Mouse (Mus musculus): ENCODE results near the gene Ppp1r9b. TPM values are rescaled to one million over a fixed set of nuclear protein-coding genes. Genes with fewer than 3 reads are reported as not detected.

Ppp1r9b gene
- polyA plus RNA-seq, 1 experiment from 2014 or later: 16.2 TPM

GRCm38 (mm10) chr11:95026090-95026542, 35.3 kb downstream of the Ppp1r9b start:
- Histone ChIP-seq H3K27me3 (ENCODE audit: control insufficient read depth, insufficient read depth, low read length) (no peaks in the 10 kb centered on the region), H3K9me3 (ENCODE audit: control insufficient read depth, low read length) (no peaks in the 10 kb centered on the region), H3K4me3 (ENCODE audit: low read depth, low read length) (no peak overlapping the region), H3K4me1 (replicated peaks; ENCODE audit: control insufficient read depth, insufficient read depth, low read length) (no peaks in the 10 kb centered on the region), H3K4me2 (replicated peaks; ENCODE audit: low read depth, low read length) (no peak overlapping the region), H3K36me3 (ENCODE audit: control insufficient read depth, insufficient read depth, low read length) (peaks cover 5% of the 10 kb centered on the region; the same call in 1 of the 2 replicates), H3K9ac (ENCODE audit: low read depth, low read length) (no peak overlapping the region), H3K27ac (ENCODE audit: low read depth, low read length) (no peak overlapping the region)
- DNase-seq (ENCODE audit: low spot score) (no peak), ATAC-seq (ENCODE audit: low FRiP score) (no peak)
- WGBS: 80% methylated on average over 6 of the region's 6 CpGs

DNA sequence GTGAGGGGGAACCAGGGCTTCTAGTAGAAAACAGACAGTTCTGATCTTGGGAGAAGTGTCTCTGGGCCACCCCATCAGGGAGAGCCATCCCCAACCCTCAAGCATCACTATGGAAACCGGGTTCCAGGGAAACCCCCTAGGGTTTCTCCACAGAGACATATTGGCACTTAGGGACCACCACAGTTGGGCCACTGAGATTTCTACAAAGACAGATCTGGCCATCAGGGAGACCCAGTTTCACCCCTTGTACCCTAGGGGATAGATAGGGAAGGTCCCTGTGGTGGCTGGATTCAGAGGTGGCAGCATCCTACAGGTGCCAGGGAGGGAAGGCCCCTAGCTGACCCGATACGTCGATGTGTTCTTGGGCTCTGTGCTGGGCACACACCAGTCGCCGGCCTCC, 36.0 kb downstream of the Ppp1r9b start:
- H3K36me3 ChIP-seq (ENCODE audit: control insufficient read depth, insufficient read depth, low read length): peaks cover 1% of the 10 kb centered on the region; the same call in 1 of the 2 replicates
- no peak overlapping the region for H3K27ac ChIP-seq (ENCODE audit: low read depth, low read length)
- H3K4me3 ChIP-seq (ENCODE audit: low read depth, low read length): no peak overlapping the region
- no peak overlapping the region for H3K9ac ChIP-seq (ENCODE audit: low read depth, low read length)
- no peak for DNase-seq (ENCODE audit: low spot score)
- H3K9me3 ChIP-seq (ENCODE audit: control insufficient read depth, low read length): no peaks in the 10 kb centered on the region
- H3K4me2 ChIP-seq (replicated peaks; ENCODE audit: low read depth, low read length): no peak overlapping the region
- no peaks in the 10 kb centered on the region for H3K4me1 ChIP-seq (replicated peaks; ENCODE audit: control insufficient read depth, insufficient read depth, low read length)
- 88% methylated on average over 6 of the region's 6 CpGs for WGBS
- no peaks in the 10 kb centered on the region for H3K27me3 ChIP-seq (ENCODE audit: control insufficient read depth, insufficient read depth, low read length)
- ATAC-seq (ENCODE audit: low FRiP score): no peak

- DNase-seq (ENCODE audit: low spot score): no peak
- ATAC-seq (ENCODE audit: low FRiP score): no peak
- 31% methylated on average over 13 of the region's 13 CpGs for WGBS
- Histone ChIP-seq H3K4me1 (replicated peaks; ENCODE audit: control insufficient read depth, insufficient read depth, low read length) (no peaks in the 10 kb centered on the region), H3K4me3 (ENCODE audit: low read depth, low read length) (no peak overlapping the region), H3K27ac (ENCODE audit: low read depth, low read length) (no peak overlapping the region), H3K9ac (ENCODE audit: low read depth, low read length) (no peak overlapping the region), H3K27me3 (ENCODE audit: control insufficient read depth, insufficient read depth, low read length) (no peaks in the 10 kb centered on the region), H3K9me3 (ENCODE audit: control insufficient read depth, low read length) (no peaks in the 10 kb centered on the region), H3K36me3 (ENCODE audit: control insufficient read depth, insufficient read depth, low read length) (no peaks in the 10 kb centered on the region), H3K4me2 (replicated peaks; ENCODE audit: low read depth, low read length) (no peak overlapping the region)
Measured at GRCm38 (mm10) chr11:95027850-95028470, 37.1 kb downstream of the Ppp1r9b start.

DNA sequence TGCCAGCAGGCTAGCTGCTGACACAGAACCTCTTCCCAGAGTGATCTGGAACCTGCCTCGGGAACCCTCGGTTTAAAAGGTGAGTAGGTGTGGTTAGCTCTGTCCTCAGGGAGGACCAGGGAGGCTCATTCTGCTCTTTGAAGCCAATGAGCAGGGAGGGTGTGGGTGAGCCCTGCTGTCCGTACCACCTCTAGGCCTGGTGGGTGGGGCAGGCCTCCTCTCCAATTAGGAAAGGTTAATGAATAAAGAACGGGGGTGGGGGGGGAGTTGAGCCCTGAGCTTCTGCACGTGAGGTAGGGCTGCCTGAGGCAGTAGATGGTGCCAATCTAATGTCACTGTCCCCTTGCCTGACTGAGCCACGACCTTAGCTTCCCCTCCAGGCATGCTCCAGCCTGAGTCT, 42.1 kb downstream of the Ppp1r9b start:
- H3K4me1 ChIP-seq (replicated peaks; ENCODE audit: control insufficient read depth, insufficient read depth, low read length): no peaks in the 10 kb centered on the region
- 39% methylated on average over 6 of the region's 6 CpGs for WGBS
- H3K9me3 ChIP-seq (ENCODE audit: control insufficient read depth, low read length): no peaks in the 10 kb centered on the region
- no peak overlapping the region for H3K27ac ChIP-seq (ENCODE audit: low read depth, low read length)
- H3K4me2 ChIP-seq (replicated peaks; ENCODE audit: low read depth, low read length): no peak overlapping the region
- DNase-seq (ENCODE audit: low spot score): no peak
- no peak overlapping the region for H3K9ac ChIP-seq (ENCODE audit: low read depth, low read length)
- no peaks in the 10 kb centered on the region for H3K36me3 ChIP-seq (ENCODE audit: control insufficient read depth, insufficient read depth, low read length)
- no peak for ATAC-seq (ENCODE audit: low FRiP score)
- H3K27me3 ChIP-seq (ENCODE audit: control insufficient read depth, insufficient read depth, low read length): no peaks in the 10 kb centered on the region
- no peak overlapping the region for H3K4me3 ChIP-seq (ENCODE audit: low read depth, low read length)

GRCm38 (mm10) chr11:95033617-95034016, 42.8 kb downstream of the Ppp1r9b start:
- no peak for ATAC-seq (ENCODE audit: low FRiP score)

GRCm38 (mm10) chr11:95034902-95035301, 44.1 kb downstream of the Ppp1r9b start:
- Histone ChIP-seq H3K9ac (ENCODE audit: low read depth, low read length) (no peak overlapping the region), H3K27me3 (ENCODE audit: control insufficient read depth, insufficient read depth, low read length) (no peaks in the 10 kb centered on the region), H3K36me3 (ENCODE audit: control insufficient read depth, insufficient read depth, low read length) (no peaks in the 10 kb centered on the region), H3K4me1 (replicated peaks; ENCODE audit: control insufficient read depth, insufficient read depth, low read length) (no peaks in the 10 kb centered on the region), H3K27ac (ENCODE audit: low read depth, low read length) (no peak overlapping the region), H3K4me2 (replicated peaks; ENCODE audit: low read depth, low read length) (no peak overlapping the region), H3K9me3 (ENCODE audit: control insufficient read depth, low read length) (no peaks in the 10 kb centered on the region), H3K4me3 (ENCODE audit: low read depth, low read length) (no peak overlapping the region)
- DNase-seq (ENCODE audit: low spot score) (no peak), ATAC-seq (ENCODE audit: low FRiP score) (no peak)
- 78% methylated on average over 10 of the region's 10 CpGs for WGBS

More at GRCm38 (mm10) chr11:95033617-95034016, 42.8 kb downstream of the Ppp1r9b start:
- H3K27me3 ChIP-seq (ENCODE audit: control insufficient read depth, insufficient read depth, low read length): no peaks in the 10 kb centered on the region
- H3K4me3 ChIP-seq (ENCODE audit: low read depth, low read length): no peak overlapping the region
- DNase-seq (ENCODE audit: low spot score): no peak
- no peaks in the 10 kb centered on the region for H3K9me3 ChIP-seq (ENCODE audit: control insufficient read depth, low read length)
- H3K27ac ChIP-seq (ENCODE audit: low read depth, low read length): no peak overlapping the region
- 64% methylated on average over 14 of the region's 14 CpGs for WGBS
- no peaks in the 10 kb centered on the region for H3K36me3 ChIP-seq (ENCODE audit: control insufficient read depth, insufficient read depth, low read length)
- H3K4me1 ChIP-seq (replicated peaks; ENCODE audit: control insufficient read depth, insufficient read depth, low read length): no peaks in the 10 kb centered on the region
- no peak overlapping the region for H3K9ac ChIP-seq (ENCODE audit: low read depth, low read length)
- no peak overlapping the region for H3K4me2 ChIP-seq (replicated peaks; ENCODE audit: low read depth, low read length)

DNA sequence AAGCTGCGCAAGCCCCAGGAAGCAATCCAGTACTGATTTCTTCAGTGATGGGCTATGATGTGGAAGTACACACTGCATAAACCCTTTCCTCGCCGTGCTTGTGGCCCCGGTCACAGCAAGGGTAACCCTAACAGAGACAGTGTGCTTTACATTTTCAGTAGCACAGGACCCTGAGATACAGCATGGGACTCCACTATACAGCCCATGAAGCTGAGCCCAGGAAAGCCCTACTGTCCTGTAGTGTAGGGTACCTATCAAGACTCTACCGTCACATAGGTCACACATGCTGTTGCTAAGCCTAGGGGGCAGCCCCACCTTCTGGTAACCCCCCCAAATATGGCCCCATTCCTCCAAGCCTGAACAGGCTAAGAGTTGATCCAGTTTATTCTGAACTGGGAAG, 45.7 kb downstream of the Ppp1r9b start:
- WGBS: 97% methylated on average over 5 of the region's 5 CpGs
- ATAC-seq (ENCODE audit: low FRiP score) (no peak), DNase-seq (ENCODE audit: low spot score) (no peak)
- Histone ChIP-seq H3K36me3 (ENCODE audit: control insufficient read depth, insufficient read depth, low read length) (no peaks in the 10 kb centered on the region), H3K27me3 (ENCODE audit: control insufficient read depth, insufficient read depth, low read length) (no peaks in the 10 kb centered on the region), H3K4me1 (replicated peaks; ENCODE audit: control insufficient read depth, insufficient read depth, low read length) (no peaks in the 10 kb centered on the region; the same call in 1 of the 2 replicates), H3K27ac (ENCODE audit: low read depth, low read length) (no peak overlapping the region), H3K9ac (ENCODE audit: low read depth, low read length) (no peak overlapping the region), H3K4me3 (ENCODE audit: low read depth, low read length) (no peak overlapping the region), H3K4me2 (replicated peaks; ENCODE audit: low read depth, low read length) (no peak overlapping the region), H3K9me3 (ENCODE audit: control insufficient read depth, low read length) (no peaks in the 10 kb centered on the region)

GRCm38 (mm10) chr11:95037306-95037705, 46.5 kb downstream of the Ppp1r9b start:
- H3K27ac ChIP-seq (ENCODE audit: low read depth, low read length): no peak overlapping the region

GRCm38 (mm10) chr11:95038156-95038817, 47.5 kb downstream of the Ppp1r9b start:
- Histone ChIP-seq H3K27ac (ENCODE audit: low read depth, low read length) (no peak overlapping the region), H3K36me3 (ENCODE audit: control insufficient read depth, insufficient read depth, low read length) (no peaks in the 10 kb centered on the region), H3K4me2 (replicated peaks; ENCODE audit: low read depth, low read length) (no peak overlapping the region), H3K9ac (ENCODE audit: low read depth, low read length) (no peak overlapping the region), H3K27me3 (ENCODE audit: control insufficient read depth, insufficient read depth, low read length) (no peaks in the 10 kb centered on the region), H3K4me3 (ENCODE audit: low read depth, low read length) (no peak overlapping the region), H3K4me1 (replicated peaks; ENCODE audit: control insufficient read depth, insufficient read depth, low read length) (peaks cover 3% of the 10 kb centered on the region), H3K9me3 (ENCODE audit: control insufficient read depth, low read length) (no peaks in the 10 kb centered on the region)
- ATAC-seq (ENCODE audit: low FRiP score) (no peak), DNase-seq (ENCODE audit: low spot score) (no peak)
- 76% methylated on average over 14 of the region's 14 CpGs for WGBS

More at GRCm38 (mm10) chr11:95037306-95037705, 46.5 kb downstream of the Ppp1r9b start:
- Histone ChIP-seq H3K9me3 (ENCODE audit: control insufficient read depth, low read length) (no peaks in the 10 kb centered on the region), H3K27me3 (ENCODE audit: control insufficient read depth, insufficient read depth, low read length) (no peaks in the 10 kb centered on the region), H3K4me3 (ENCODE audit: low read depth, low read length) (no peak overlapping the region), H3K9ac (ENCODE audit: low read depth, low read length) (no peak overlapping the region), H3K4me2 (replicated peaks; ENCODE audit: low read depth, low read length) (no peak overlapping the region), H3K36me3 (ENCODE audit: control insufficient read depth, insufficient read depth, low read length) (no peaks in the 10 kb centered on the region), H3K4me1 (replicated peaks; ENCODE audit: control insufficient read depth, insufficient read depth, low read length) (peaks cover 3% of the 10 kb centered on the region)
- ATAC-seq (ENCODE audit: low FRiP score) (no peak), DNase-seq (ENCODE audit: low spot score) (no peak)
- WGBS: 58% methylated on average over 6 of the region's 6 CpGs

Data from hindbrain, embryonic 11.5 days (tissue).